Mouse (Mus musculus) lung, adult 2 months (tissue): ENCODE data around the gene Ero1l. TPM values are rescaled to one million over a fixed set of nuclear protein-coding genes. Genes with fewer than 3 reads are reported as not detected.
A peak's percentile ranks its signal among the peaks of the same experiment; 100 is the strongest.

Experiments used
- DNase-seq: peaks from one replicate; pipeline ENCODE4 v3.0.0; 2022
- H3K4me1 ChIP-seq: fragments of 200-500 bp; 2 replicates; pipeline ENCODE4 v1.6.1; 2011; ENCODE audit warnings: low read length; ENCODE audit not compliant: control insufficient read depth, insufficient read depth
- H3K4me3 ChIP-seq: fragments of 200-500 bp; replicated peaks from 2 replicates; pipeline ENCODE3; 2011; ENCODE audit warnings: low read depth, mild to moderate bottlenecking, control low read depth, low read length; ENCODE audit errors: extremely low read depth
- CTCF ChIP-seq: fragments of 200-500 bp; IDR thresholded peaks from 2 replicates; pipeline ENCODE4 v1.5.1; 2011; ENCODE audit warnings: mild to moderate bottlenecking, low read length, control low read depth; ENCODE audit not compliant: insufficient read depth
- POLR2A ChIP-seq: fragments of 200-500 bp; IDR thresholded peaks from 2 replicates; pipeline ENCODE4 v1.6.1; 2011; ENCODE audit warnings: low read depth, mild to moderate bottlenecking, control low read depth, low read length, borderline replicate concordance; ENCODE audit errors: extremely low read depth
- WGBS: fragments of 180-500 bp; shearing (Covaris S2); methylation state at CpG from one replicate; pipeline ENCODE4 v1.1.7; 2018; 5-methylcytosine and 5-hydroxymethylcytosine counted together
- polyA plus RNA-seq: library from polyadenylated mRNA; depleted of rRNA; stranded (reverse); fragments of >200 nt; gene quantifications from 2 replicates; pipeline ENCODE4 v1.2.3, GENCODE M21; 2012; rRNA removed

The Ero1l gene
- polyA plus RNA-seq, result 7.1 and 11.0 TPM in 2 replicates

DNA sequence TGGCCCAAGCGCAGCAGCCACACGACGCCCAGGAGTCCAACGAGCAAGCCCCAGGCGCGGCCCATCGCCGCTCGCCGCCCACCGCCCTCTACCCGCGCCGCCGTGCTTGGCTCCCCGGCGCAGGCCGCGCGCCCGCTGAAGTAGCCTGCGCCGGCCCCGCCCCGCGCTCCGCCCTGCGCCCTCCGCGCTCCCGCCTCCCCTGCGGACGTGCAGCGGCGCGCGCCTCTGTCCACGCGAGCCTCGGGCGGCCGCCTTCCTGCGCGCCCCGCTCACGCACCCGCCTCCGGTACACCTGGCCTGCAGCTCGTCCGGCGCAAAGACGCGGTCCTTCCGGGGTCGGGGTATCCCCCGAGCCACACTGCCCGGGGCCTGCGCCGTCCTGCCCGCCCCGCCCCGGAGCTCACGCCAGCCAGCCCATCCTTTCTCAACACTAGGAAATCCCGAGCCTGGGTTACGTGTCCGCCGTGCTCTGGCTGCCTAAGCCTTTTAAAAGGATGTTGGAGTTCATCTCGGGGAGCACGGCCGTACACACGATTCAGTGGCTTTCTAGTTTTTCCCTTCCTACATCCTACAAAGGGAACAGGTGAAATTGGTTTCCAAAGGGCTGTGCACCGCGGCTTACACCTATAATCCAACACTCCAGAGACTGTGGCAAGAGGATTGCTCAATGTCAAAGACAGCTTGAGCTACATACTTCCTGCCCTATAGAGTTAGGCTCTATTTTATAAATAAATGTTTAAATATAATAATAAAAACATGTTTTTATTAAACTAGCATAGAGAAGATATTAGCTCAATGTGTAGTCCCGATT is at the start of gene Ero1l:
TSS of gene Ero1l (minus strand) at position 346 of the 811 bp plus-strand sequence.
- TF ChIP-seq POLR2A (peak; percentile 56; the same call in 1 of the 2 replicates), CTCF (no peak)
- Histone ChIP-seq H3K4me1 (peaks cover 12% of the 10 kb centered on the region), H3K4me3 (peak within 1 kb of the TSS; percentile 98)
- peak; percentile 86 for DNase-seq
- 2% methylated on average over 71 of the region's 74 CpGs for WGBS

GRCm38 (mm10) chr14:45365196-45365587 is 46.6 kb upstream of the Ero1l start:
- H3K4me1 ChIP-seq, result no peaks in the 10 kb centered on the region
- TF ChIP-seq CTCF (no peak), POLR2A (no peak)
- no peak for DNase-seq
- 91% methylated on average over 6 of the region's 6 CpGs for WGBS
- no peak overlapping the region for H3K4me3 ChIP-seq

- 79% methylated on average over 16 of the region's 16 CpGs for WGBS
- DNase-seq, result no peak
- no peak for TF ChIP-seq CTCF
- TF ChIP-seq POLR2A, result no peak
- Histone ChIP-seq H3K4me1 (no peaks in the 10 kb centered on the region), H3K4me3 (no peak overlapping the region)
These were observed 45.9 kb upstream of the Ero1l start for GRCm38 (mm10) chr14:45364211-45365195.

- peak; percentile 95 for DNase-seq
- TF ChIP-seq CTCF, result no peak
- peak; percentile 37; the same call in 1 of the 2 replicates for TF ChIP-seq POLR2A
- under 1% methylated on average over 78 of the region's 93 CpGs for WGBS
- peaks cover 4% of the 10 kb centered on the region; the same call in 1 of the 2 replicates for H3K4me1 ChIP-seq
- H3K4me3 ChIP-seq, result peak within 1 kb of the TSS; percentile 66
These were observed 32.6 kb upstream of the Ero1l start, which contains the start of gene Styx for GRCm38 (mm10) chr14:45350931-45351859. Gene Styx, plus strand, starts transcription at chr14:45351093.

GRCm38 (mm10) chr14:45329589-45330181 is 11.1 kb upstream of the Ero1l start, which contains the start of gene Psmc6:
Gene Psmc6, plus strand, starts transcription at chr14:45329788.
- peak; percentile 85 for DNase-seq
- H3K4me3 ChIP-seq, result peak within 1 kb of the TSS; percentile 100
- H3K4me1 ChIP-seq, result no peaks in the 10 kb centered on the region; the same call in 1 of the 2 replicates
- TF ChIP-seq POLR2A (peak; percentile 78; the same call in 1 of the 2 replicates), CTCF (peak; percentile 97)
- under 1% methylated on average over 42 of the region's 44 CpGs for WGBS

DNA sequence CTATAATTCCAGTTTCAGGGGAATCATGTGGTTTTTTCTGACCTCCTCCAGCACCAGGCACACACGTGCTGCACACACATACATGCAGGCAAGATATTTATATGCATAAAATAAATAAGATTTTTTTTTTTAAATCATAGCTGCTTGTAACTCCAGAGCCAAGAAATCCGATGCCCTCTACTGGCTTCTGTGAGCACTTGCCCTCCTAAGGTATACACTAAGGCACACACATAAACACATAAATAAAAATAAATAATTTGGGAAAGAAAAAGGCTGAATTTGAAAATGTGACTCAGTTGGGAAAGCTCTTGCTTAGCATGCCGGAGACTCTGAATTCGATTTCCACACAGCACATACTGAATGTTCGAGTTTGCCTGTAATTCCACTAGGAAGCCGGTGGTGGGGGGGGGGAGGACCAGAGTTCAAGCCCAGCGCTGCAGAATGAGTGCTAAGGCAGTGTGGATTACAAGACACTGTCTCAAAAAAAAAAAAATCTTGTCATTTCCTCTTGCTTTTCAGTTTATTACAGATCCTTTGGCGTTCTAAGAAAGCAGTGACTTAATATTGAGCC is 10.5 kb upstream of the Ero1l start:
- peak overlapping the region; percentile 41 for H3K4me3 ChIP-seq

DNA sequence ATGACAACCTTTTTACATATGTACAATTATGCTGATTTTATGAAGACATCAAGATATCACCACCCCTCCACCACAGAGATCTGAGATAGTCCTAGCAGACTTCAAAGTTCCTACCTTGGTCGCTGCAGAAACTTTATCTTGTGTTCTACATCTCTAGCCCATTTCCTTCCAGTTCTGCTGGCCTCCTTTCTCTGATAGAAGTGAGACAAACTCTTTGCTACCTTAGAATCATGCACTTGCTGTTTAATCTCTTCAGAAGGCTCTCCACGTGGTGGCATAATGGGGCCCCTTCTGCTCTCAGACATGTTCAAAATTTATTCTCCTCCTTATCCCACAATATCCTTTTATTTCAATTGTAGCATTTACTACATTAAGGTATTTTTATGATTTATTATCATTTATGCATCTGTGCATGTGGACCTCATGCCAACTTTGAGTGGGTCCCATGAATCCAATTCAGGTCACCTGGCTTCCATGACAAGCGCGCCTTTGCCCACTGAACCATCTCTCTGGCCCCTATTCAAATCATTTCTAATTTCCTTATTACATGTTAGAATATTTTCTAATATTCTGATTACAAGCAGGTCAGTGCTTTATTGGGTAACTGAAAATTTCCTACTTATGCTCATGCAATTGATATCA is 9.6 kb upstream of the Ero1l start:
- Histone ChIP-seq H3K4me1 (no peaks in the 10 kb centered on the region; the same call in 1 of the 2 replicates), H3K4me3 (no peak overlapping the region)
- WGBS, result 83% methylated on average over 4 of the region's 4 CpGs
- no peak for TF ChIP-seq CTCF
- TF ChIP-seq POLR2A, result no peak
- no peak for DNase-seq

More for the DNA sequence above, 10.5 kb upstream of the Ero1l start:
- no peak for DNase-seq
- H3K4me1 ChIP-seq, result no peaks in the 10 kb centered on the region; the same call in 1 of the 2 replicates
- WGBS, result 12% methylated on average over 8 of the region's 8 CpGs
- TF ChIP-seq POLR2A (no peak), CTCF (no peak)
